Mouse (Mus musculus) CH12.LX (cell line): ENCODE measurements at regions not wholly inside any gene's neighbourhood (a gene's known extent, or its start where the extent isn't known, plus 50 kb on each side); places are given as distances from the start of the nearest gene placed in this dataset.

ENCODE experiments used
- DNase-seq: peaks from one replicate; pipeline ENCODE4 v3.0.0-alpha.2; 2013; ENCODE audit errors: extremely low read depth
- H3K27ac ChIP-seq: 2 replicates; pipeline ENCODE4 v1.5.1; 2012; ENCODE audit warnings: low read depth, mild to moderate bottlenecking, control low read depth, moderate library complexity; ENCODE audit not compliant: insufficient read depth
- H3K27me3 ChIP-seq: replicated peaks from 2 replicates; pipeline ENCODE3; 2012; ENCODE audit warnings: inconsistent platforms
- H3K36me3 ChIP-seq, 2 experiments: replicated peaks in 1 of 2; 2 replicates each; pipeline versions ENCODE3 to v1.6.1; 2012; ENCODE audit warnings: inconsistent platforms in 1 of 2, low read length in 1 of 2, mild to moderate bottlenecking in 1 of 2, mixed read lengths in 1 of 2, moderate library complexity in 1 of 2; ENCODE audit not compliant: control insufficient read depth in 1 of 2, insufficient read depth in 1 of 2
- H3K4me1 ChIP-seq, 2 experiments: 2 replicates each; pipeline ENCODE4 v1.6.1; 2012; ENCODE audit warnings: inconsistent platforms in 1 of 2, moderate library complexity in 1 of 2; ENCODE audit not compliant: insufficient read depth in 2 of 2, control insufficient read depth in 1 of 2
- H3K4me2 ChIP-seq: 2 replicates; pipeline ENCODE4 v1.6.1; 2012; ENCODE audit warnings: low read depth, mild to moderate bottlenecking, control low read depth; ENCODE audit not compliant: poor library complexity, insufficient read depth, severe bottlenecking
- H3K4me3 ChIP-seq, 3 experiments: fragments of 150-350 bp in 1 of 3; sonication (generic) in 1 of 3; replicated peaks in 1 of 3; 2 replicates each; pipeline versions ENCODE3 to v1.5.1; 2011 to 2012; ENCODE audit warnings: low read depth in 2 of 3, low read length in 2 of 3, mild to moderate bottlenecking in 2 of 3, moderate library complexity in 2 of 3, control low read depth in 1 of 3, improper control_type of control experiment in 1 of 3, inconsistent platforms in 1 of 3, mixed read lengths in 1 of 3; ENCODE audit not compliant: poor library complexity in 1 of 3
- H3K79me2 ChIP-seq: replicated peaks from 2 replicates; pipeline ENCODE4 v1.6.1; 2012; ENCODE audit warnings: mild to moderate bottlenecking, moderate library complexity; ENCODE audit not compliant: control insufficient read depth, poor library complexity, insufficient read depth, severe bottlenecking; ENCODE audit errors: extremely low read depth
- H3K9ac ChIP-seq: 2 replicates; pipeline ENCODE4 v1.6.1; 2012; ENCODE audit warnings: low read depth, mild to moderate bottlenecking, control low read depth, moderate library complexity; ENCODE audit not compliant: insufficient read depth
- H3K9me3 ChIP-seq: replicated peaks from 2 replicates; pipeline ENCODE3; 2012; ENCODE audit warnings: low read length, inconsistent platforms, mixed read lengths
- BHLHE40 ChIP-seq: IDR thresholded peaks from 2 replicates; pipeline ENCODE4 v1.6.1; 2011; ENCODE audit warnings: mild to moderate bottlenecking, low read depth, low read length, improper control_type of control experiment
- CTCF ChIP-seq, 2 experiments: IDR thresholded peaks in 1 of 2; conservative IDR thresholded peaks in 1 of 2; 2 replicates each; pipeline ENCODE4 v1.5.1; 2011 to 2012; ENCODE audit warnings: low read depth in 2 of 2, low read length in 2 of 2, improper control_type of control experiment in 1 of 2, inconsistent platforms in 1 of 2, mild to moderate bottlenecking in 1 of 2, moderate library complexity in 1 of 2
- GABPA ChIP-seq: IDR thresholded peaks from 2 replicates; pipeline ENCODE4 v1.6.1; 2012; ENCODE audit warnings: low read depth, low read length, improper control_type of control experiment, inconsistent platforms; ENCODE audit not compliant: insufficient replicate concordance
- IRF4 ChIP-seq: IDR thresholded peaks from 2 replicates; pipeline ENCODE4 v1.6.1; 2014; ENCODE audit warnings: low read depth, mild to moderate bottlenecking, inconsistent platforms, low read length, improper control_type of control experiment
- JUN ChIP-seq: IDR thresholded peaks from 2 replicates; pipeline ENCODE4 v1.6.1; 2011; ENCODE audit warnings: low read depth, mild to moderate bottlenecking, low read length, improper control_type of control experiment, moderate library complexity; ENCODE audit not compliant: insufficient read depth
- MAZ ChIP-seq: IDR thresholded peaks from 2 replicates; pipeline ENCODE4 v1.6.1; 2012; ENCODE audit warnings: low read depth, mild to moderate bottlenecking, inconsistent platforms, low read length, improper control_type of control experiment, moderate library complexity
- MEF2A ChIP-seq: IDR thresholded peaks from 2 replicates; pipeline ENCODE4 v1.6.1; 2014; ENCODE audit warnings: low read depth, mild to moderate bottlenecking, inconsistent platforms, low read length, improper control_type of control experiment, borderline replicate concordance
- PAX5 ChIP-seq: IDR thresholded peaks from 2 replicates; pipeline ENCODE4 v1.6.1; 2012; ENCODE audit warnings: low read length, inconsistent platforms, mixed read lengths
- POLR2A ChIP-seq: IDR thresholded peaks from 2 replicates; pipeline ENCODE4 v1.6.1; 2011; ENCODE audit warnings: low read depth, mild to moderate bottlenecking, improper control_type of control experiment, low read length
- POLR2AphosphoS2 ChIP-seq: IDR thresholded peaks from 2 replicates; pipeline ENCODE4 v1.6.1; 2011; ENCODE audit warnings: low read depth, low read length, improper control_type of control experiment
- RAD21 ChIP-seq: IDR thresholded peaks from 2 replicates; pipeline ENCODE4 v1.6.1; 2011; ENCODE audit warnings: low read depth, mild to moderate bottlenecking, low read length, improper control_type of control experiment, moderate library complexity
- RCOR1 ChIP-seq: conservative IDR thresholded peaks from 2 replicates; pipeline ENCODE4 v1.6.1; 2012; ENCODE audit warnings: low read depth, mild to moderate bottlenecking, inconsistent platforms, low read length, improper control_type of control experiment
- SIN3A ChIP-seq: IDR thresholded peaks from 2 replicates; pipeline ENCODE4 v1.6.1; 2012; ENCODE audit warnings: low read length, improper control_type of control experiment, inconsistent platforms
- SMC3 ChIP-seq: IDR thresholded peaks from 2 replicates; pipeline ENCODE4 v1.6.1; 2011; ENCODE audit warnings: low read depth, low read length, improper control_type of control experiment
- TCF12 ChIP-seq: IDR thresholded peaks from 2 replicates; pipeline ENCODE4 v1.6.1; 2014; ENCODE audit warnings: low read depth, mild to moderate bottlenecking, inconsistent platforms, low read length, improper control_type of control experiment
- UBTF ChIP-seq: IDR thresholded peaks from 2 replicates; pipeline ENCODE4 v1.6.1; 2012; ENCODE audit warnings: low read depth, mild to moderate bottlenecking, inconsistent platforms, low read length, improper control_type of control experiment, moderate library complexity
- USF2 ChIP-seq: conservative IDR thresholded peaks from 2 replicates; pipeline ENCODE4 v1.6.1; 2011; ENCODE audit warnings: low read depth, low read length, improper control_type of control experiment
- ZC3H11A ChIP-seq: IDR thresholded peaks from 2 replicates; pipeline ENCODE4 v1.6.1; 2012; ENCODE audit warnings: low read depth, mild to moderate bottlenecking, inconsistent platforms, low read length, improper control_type of control experiment
- dilution Hi-C: fragments of 300-500 bp; cut with MboI; formaldehyde crosslinking; loops from 2 replicates; pipeline ENCODE4 v1.14.3; 2020; ENCODE audit warnings: low sequenced_read_pairs; ENCODE audit not compliant: extremely low pct_unique_long_range_greater_than_20kb, extremely low pct_ligation_motif_present
- in situ Hi-C: fragments of 300-500 bp; cut with MboI; formaldehyde crosslinking; loops from 3 replicates; pipeline ENCODE4 v1.14.3; 2019; ENCODE audit warnings: low sequenced_read_pairs, low pct_ligation_motif_present, low pct_unique_long_range_greater_than_20kb, mixed read lengths

DNA sequence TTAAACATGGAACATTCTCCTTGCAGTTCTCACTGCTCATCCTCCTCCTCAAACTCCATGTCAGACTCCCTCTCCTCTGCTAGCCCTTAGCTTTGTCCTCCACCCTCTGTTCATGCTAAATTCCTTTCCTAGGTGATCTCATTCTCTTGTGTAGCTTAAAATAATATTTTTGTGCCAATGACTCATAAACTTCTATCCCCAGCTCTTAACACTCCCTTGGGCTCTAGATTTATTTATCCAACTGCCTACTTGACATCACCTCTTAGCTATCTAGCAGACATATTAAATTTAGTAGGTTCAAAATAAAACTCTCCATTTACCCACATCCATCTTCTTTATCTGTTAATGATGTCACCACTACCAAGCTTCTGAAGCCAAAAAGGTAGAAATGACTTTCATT, 1036.6 kb upstream of the Gm7489 start:
- Histone ChIP-seq H3K27ac (no peak overlapping the region), H3K9ac (no peak overlapping the region), H3K4me1 (no peaks in the 10 kb centered on the region), H3K79me2 (no peaks in the 10 kb centered on the region), H3K4me3 (no peak overlapping the region), H3K36me3 (no peaks in the 10 kb centered on the region), H3K4me2 (no peak overlapping the region), H3K27me3 (no peaks in the 10 kb centered on the region), H3K9me3 (no peaks in the 10 kb centered on the region)
- TF ChIP-seq PAX5 (no peak), USF2 (no peak), POLR2A (no peak), RCOR1 (no peak), MAZ (no peak), BHLHE40 (no peak), POLR2AphosphoS2 (no peak), SIN3A (no peak), UBTF (no peak), IRF4 (no peak), MEF2A (no peak), TCF12 (no peak)
- in situ Hi-C loops, result no loop called here
- dilution Hi-C loops, result no loop called here
- DNase-seq, result no peak

DNA sequence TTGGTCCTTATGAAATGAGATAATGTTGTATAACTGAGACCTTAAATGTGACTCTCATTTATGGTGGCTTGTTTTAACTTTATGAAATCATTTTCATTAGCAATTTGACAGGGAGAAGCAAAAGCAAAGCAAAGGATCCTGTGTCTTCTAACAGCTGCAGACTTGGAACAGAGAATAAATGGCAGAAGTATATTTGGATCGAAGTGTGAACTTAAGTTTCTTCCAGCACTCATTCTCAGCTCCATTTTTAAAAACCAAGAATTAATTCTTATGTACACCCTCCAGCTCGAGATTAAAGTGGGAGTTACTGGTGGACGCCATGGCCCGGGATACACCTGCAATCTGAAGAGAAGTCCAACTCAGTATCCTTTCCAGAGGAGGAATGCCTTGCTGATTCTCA, 1026.0 kb upstream of the Gm7489 start:
- Histone ChIP-seq H3K27ac (no peak overlapping the region), H3K4me2 (no peak overlapping the region), H3K4me1 (peaks cover 5 to 17% of the 10 kb centered on the region in 2 experiments; a peak in 2 of 4 replicates), H3K36me3 (no peaks in the 10 kb centered on the region), H3K27me3 (no peaks in the 10 kb centered on the region), H3K9ac (no peak overlapping the region), H3K79me2 (no peaks in the 10 kb centered on the region), H3K4me3 (no peak overlapping the region), H3K9me3 (no peaks in the 10 kb centered on the region)
- DNase-seq, result no peak
- dilution Hi-C loops, result no loop called here
- in situ Hi-C loops, result loop anchor here (25.0 kb wide), 1 partner anchor 346 kb away; no protein-coding TSS in a partner anchor
- TF ChIP-seq IRF4 (no peak), UBTF (no peak), RCOR1 (no peak), BHLHE40 (no peak), GABPA (no peak), PAX5 (no peak), MEF2A (no peak)
- TF ChIP-seq, all 38 proteins: peak for 0

DNA sequence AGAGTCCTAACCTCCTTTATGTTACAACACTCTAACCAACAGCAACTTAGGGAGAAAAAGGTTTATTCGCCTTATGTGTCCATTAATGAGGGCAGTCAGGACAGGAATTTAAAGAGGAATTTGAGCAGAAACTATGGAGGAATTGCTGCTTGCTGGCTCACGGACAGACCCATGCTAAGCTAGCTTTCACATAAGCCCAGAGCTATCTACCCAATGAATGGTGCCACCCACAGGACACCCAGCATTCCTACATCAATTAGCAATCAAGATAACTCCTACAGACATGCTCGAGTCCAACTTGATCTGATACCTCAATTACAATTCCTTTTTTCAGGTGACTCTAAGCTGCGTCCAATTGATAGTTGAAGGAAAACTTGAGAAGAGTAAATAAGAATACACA, 1021.2 kb upstream of the Gm7489 start:
- peak; percentile 69 for DNase-seq
- H3K4me3 ChIP-seq, result no peak overlapping the region
- H3K4me2 ChIP-seq, result no peak overlapping the region; the same call in 1 of the 2 replicates
- dilution Hi-C loops (no loop called here), in situ Hi-C loops (loop anchor here (25.0 kb wide), 1 partner anchor 351 kb away; no protein-coding TSS in a partner anchor)
- H3K9me3 ChIP-seq, result no peaks in the 10 kb centered on the region
- peaks cover 5 to 17% of the 10 kb centered on the region in 2 experiments; a peak in 2 of 4 replicates for H3K4me1 ChIP-seq
- H3K36me3 ChIP-seq, result no peaks in the 10 kb centered on the region
- peak; percentile 89 for TF ChIP-seq SMC3
- no peak for TF ChIP-seq SIN3A
- TF ChIP-seq ZC3H11A, result peak; percentile 53; the same call in 1 of the 2 replicates
- TF ChIP-seq CTCF (conservative IDR thresholded peaks at IDR 0.05 in 1 of 2, IDR thresholded peaks at IDR 0.05 in 1 of 2; ENCODE audit: low read depth in 2 of 2, low read length in 2 of 2), result peak in 1 of 2 experiments; percentile 81; a peak in 3 of 4 replicates
- TF ChIP-seq JUN, result no peak
- TF ChIP-seq RAD21, result peak; percentile 86
- H3K79me2 ChIP-seq, result no peaks in the 10 kb centered on the region
- no peak overlapping the region for H3K9ac ChIP-seq
- no peak overlapping the region for H3K27ac ChIP-seq
- H3K27me3 ChIP-seq, result no peaks in the 10 kb centered on the region
